Mouse (Mus musculus) heart, postnatal 14 days (tissue): Measurements from ENCODE around the gene Cpne9. TPM values are rescaled to one million over a fixed set of nuclear protein-coding genes. Genes with fewer than 3 reads are reported as not detected.
A peak's percentile ranks its signal among the peaks of the same experiment; 100 is the strongest.

Experiments used
- DNase-seq, 2 experiments: peaks; one replicate each; pipeline ENCODE4 v3.0.0; 2021 to 2022
- intact Hi-C: fragments of 180-260 bp; cut with DNase I; formaldehyde crosslinking; loops from one replicate; pipeline ENCODE4 v1.15.1; 2025
- long read RNA-seq, 2 experiments: library from polyadenylated mRNA; stranded (forward); transcript quantifications; one replicate each; pipeline ENCODE4 v2.0.0; 2021
- total RNA-seq, 2 experiments: library from RNA; stranded (reverse); gene quantifications; 2 replicates each; pipeline ENCODE4 v1.2.3; 2021

The Cpne9 gene
- under 1 TPM; 0.05 to 0.29 TPM for total RNA-seq
- long read RNA-seq, experiment 1: 0 reads
- long read RNA-seq, experiment 2: 0 reads

- intact Hi-C loops: no loop called here
- DNase-seq: peak; percentile 7 to 10
Observed at GRCm38 (mm10) chr6:113282101-113282802, at the start of gene Cpne9. TSS of gene Cpne9 (plus strand) at chr6:113282307.

DNA sequence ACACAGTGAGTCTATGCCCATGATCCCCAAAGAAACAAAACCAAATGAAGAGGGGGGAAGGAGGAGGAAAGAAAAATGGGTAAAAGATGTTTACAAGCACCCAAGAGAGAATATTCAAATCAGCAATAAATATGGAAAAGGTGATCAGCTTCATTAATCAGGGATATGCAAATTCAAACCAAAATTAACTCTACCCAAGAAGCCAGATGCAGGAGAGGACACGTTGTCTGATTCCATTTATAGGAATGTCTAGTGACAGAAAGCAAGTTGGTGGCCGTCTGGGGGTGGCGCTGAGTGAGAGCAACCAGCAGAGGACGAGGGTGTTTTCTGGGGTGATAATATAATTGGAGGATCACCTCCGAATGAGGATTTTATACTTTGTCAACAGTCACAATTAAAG, 47.0 kb upstream of the Cpne9 start:
- DNase-seq: no peak
- intact Hi-C loops: loop anchor here (5.0 kb wide), 2 partner anchors 67 to 188 kb away; partner anchors contain the start of gene Thumpd3

GRCm38 (mm10) chr6:113237542-113238270, 44.4 kb upstream of the Cpne9 start, which contains the start of gene Mtmr14:
TSS of gene Mtmr14 (plus strand) at chr6:113237843.
- DNase-seq: peak; percentile 99 to 100
- intact Hi-C loops: loop anchor here (5.0 kb wide), 2 partner anchors 65 to 190 kb away; partner anchors contain the start of gene Thumpd3

GRCm38 (mm10) chr6:113238442-113238841, 43.7 kb upstream of the Cpne9 start:
- no peak for DNase-seq
- intact Hi-C loops: loop anchor here (5.0 kb wide), 2 partner anchors 64 to 191 kb away; partner anchors contain the start of gene Thumpd3

DNA sequence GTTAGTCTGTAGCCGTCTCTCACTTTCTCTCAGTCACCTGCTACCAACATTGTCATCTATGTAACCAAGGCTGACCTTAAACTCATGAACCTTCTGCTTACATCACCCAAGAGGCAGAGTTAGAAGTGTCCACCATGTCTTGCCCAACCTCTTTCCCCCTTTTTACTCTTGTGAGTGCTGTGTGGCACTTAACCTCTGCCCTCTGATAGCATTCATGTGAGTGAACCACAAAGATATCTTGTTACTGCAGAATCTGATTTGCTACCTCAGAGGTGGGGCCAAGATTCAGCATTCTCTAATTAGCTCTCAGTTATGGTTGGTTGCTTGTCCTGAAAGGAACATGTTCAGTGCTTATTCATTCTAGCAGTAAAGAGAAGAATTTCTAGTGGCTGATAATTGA, 39.4 kb upstream of the Cpne9 start:
- DNase-seq: no peak
- intact Hi-C loops: no loop called here

GRCm38 (mm10) chr6:113245585-113245984, 36.5 kb upstream of the Cpne9 start:
- intact Hi-C loops: no loop called here
- no peak for DNase-seq

DNA sequence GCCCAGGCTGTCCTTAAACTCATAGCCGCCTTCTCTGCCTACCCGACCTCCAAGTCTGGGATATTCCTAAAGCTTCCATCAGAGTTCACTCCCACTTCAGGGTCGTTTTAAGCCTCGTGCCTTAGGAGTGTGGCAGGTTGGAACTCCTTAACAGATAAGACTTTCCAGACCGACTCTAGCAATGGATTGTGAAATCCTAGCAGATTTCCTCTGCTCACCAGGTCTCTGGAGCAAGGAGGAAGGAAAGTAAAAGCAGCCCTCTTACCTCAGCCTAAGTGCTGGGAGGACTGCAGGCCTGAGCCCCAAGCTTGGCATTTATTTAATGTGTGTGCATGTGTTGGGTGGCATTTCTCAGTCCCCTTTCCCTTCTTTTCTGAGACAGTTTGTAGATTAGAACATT, 31.3 kb upstream of the Cpne9 start:
- intact Hi-C loops: no loop called here
- DNase-seq: no peak

DNA sequence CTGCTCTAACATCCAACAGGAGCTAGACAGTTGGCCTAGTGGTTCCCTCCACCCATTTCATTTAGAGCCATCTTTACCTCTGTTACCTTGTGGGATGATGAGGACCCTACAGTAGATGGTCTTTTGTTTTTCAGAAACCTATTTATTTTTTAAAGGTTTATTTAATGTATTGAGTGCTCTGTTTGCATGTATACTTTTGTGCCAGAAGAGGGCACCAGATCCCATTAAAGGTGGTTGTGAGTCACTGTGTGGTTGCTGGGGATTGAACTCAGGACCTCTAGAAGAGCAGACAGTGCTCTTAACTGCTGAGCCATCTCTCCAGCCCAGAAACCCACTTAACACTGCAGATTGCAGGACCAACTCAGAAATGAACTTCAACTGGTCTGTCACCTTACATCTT, 30.2 kb upstream of the Cpne9 start:
- DNase-seq: no peak
- intact Hi-C loops: no loop called here

DNA sequence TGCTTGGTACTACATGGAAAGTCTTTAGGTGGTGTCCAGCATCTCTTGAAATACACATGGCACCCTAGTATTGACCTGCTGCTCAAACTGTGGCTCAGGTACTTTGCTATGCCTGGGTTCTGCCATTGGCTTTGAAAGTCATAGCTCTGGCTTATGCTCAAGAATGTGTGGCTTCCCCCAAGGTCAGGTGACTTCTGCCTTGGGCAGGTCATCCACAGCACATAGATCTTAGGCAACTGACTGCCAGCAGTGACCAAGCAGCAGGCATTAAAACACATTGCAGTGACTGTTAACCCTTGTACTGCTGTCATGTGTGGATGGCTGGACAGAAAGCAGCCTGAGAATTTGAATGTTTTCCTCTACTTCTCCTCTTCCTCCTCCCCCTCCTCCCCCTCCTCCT, 27.2 kb upstream of the Cpne9 start:
- intact Hi-C loops: no loop called here
- no peak for DNase-seq

DNA sequence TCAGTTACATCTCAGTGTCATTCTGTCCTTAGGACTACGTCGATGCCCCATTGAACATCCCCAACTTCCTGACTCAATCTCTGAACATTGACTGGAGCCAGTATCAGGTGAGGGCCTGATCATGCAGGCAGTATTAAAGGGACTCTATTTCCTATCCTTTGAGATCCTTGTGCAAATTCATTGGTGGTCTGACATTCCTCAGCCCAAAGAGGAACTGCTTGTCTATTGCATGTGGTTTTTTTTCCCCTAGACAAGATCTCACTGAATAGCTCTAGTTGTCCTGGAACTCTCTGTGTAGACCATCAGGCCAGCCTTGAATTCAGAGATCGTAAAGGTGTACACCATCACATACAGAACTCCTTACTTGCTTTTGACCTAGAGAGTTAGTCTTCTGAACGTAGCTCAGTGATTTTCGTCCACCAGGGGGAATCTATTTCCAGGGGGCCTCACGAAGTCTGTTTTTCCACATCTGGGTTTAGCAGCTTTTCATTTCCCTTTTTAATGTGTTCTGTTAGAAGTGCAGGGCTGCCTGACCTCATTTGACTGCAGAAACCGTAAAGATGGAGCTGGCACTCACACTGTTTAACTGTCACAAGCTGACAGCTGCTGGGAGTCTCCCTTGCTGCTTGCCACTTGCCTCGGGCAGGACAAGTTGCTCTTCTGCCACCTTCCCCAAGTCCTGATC, 20.8 kb upstream of the Cpne9 start:
- DNase-seq: no peak
- intact Hi-C loops: no loop called here

DNA sequence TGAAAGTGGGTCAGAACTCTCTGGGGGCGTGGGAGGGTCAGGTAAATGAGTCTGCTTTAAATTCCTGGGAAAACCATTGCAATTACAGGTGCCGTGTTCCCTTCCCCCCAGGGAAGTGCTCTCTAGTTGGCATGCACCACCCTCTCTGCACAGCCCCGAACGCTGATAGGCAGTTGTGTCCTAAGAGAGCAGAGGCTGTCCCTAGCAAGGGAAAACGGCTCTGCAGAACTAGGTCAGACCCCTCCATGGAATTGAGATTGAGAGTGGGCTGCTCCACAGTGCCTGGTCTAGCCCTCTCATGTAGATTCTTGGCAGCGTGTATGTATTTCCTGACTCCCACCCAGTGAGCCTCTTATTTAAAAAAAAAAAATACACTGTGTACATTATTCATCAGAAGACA, 18.6 kb upstream of the Cpne9 start:
- intact Hi-C loops: no loop called here
- DNase-seq: no peak

DNA sequence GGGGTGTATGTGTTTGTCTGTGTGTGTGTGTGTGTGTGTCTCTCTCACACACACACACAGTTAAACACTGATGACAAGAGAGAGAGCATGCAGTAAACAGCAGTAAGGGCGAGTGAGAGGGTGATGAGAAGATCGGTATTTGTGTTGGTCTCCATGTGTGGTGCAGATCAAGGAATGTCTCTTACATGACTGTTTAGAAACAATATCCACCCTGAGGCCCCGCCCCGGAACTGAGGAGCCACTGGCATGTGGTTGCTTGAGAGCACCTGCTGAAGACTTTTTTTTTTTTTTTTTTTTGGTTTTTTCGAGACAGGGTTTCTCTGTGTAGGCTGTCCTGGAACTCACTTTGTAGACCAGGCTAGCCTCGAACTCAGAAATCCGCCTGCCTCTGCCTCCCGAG, 17.7 kb upstream of the Cpne9 start:
- intact Hi-C loops: no loop called here
- no peak for DNase-seq

DNA sequence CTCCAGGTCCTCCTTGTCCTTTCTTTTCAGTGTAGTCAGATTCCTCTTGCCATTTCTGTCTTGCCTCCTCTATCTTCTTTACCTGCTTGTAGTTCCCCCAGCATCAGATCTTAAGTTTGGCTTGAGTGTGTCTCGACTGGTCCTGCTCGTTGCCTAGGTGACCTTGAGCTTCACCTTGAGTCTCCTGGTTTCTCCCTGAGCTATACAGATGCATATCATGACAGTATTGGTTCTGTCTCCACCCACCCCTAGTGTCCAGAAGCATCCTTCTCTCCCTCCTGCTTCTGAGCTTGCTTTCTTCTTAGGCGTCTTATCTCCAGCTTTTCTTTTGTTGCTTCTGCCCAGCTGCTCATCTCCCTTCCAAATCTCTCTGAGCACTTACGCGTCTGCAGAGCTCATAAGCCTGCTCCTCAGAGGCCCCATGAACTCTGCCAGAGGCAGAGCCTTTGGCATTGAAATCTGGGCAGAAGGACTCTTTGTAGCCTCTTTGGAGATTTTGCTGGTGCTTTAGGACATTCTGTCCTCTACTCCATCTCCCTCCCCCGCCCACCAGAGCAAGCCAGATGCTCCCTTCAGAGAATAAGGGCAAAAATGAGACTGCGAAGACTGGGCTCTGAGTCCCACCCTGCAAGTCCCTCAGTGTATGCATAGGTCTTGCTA, 15.0 kb upstream of the Cpne9 start:
- intact Hi-C loops: no loop called here

DNA sequence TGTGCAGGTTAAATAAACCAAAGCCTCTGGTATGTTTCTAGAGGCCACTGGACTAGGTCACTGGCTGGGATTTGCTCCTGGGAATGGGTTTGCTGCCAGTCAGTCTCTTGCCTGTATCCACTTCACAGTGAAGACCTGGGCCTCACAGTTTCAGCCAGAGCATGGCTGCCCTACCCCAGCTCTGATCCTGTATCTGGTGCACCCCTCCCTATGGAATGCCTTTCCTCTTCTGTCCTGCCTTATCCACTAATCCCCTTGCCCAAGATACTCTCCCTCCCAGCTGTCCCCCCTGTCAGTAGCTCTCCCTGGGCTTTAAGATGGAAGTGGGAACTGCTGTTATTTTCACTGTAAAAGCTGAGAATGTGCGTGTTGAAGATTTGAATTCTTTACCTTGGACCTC, 14.1 kb upstream of the Cpne9 start:
- no peak for DNase-seq
- intact Hi-C loops: no loop called here

More for the DNA sequence above, 15.0 kb upstream of the Cpne9 start:
- DNase-seq: no peak

DNA sequence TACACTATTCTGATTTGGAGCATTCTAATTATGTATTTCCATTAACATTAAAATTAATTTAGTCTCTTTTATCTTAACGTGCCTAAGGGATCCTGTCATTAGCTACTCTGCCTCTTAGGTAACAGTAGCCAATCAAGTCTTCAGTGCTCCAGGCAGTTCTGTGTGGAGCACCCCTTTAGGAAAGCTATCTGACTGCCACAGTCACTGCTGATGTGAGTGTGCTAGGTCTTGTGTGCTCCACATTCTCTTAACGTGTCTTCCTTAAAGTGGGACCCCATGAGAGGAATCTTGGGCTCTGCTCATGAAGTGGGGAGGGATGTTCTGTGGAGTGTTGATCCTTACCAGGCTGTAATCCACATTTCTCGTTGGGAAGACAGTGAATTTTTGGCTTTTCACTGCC, 9.7 kb upstream of the Cpne9 start:
- intact Hi-C loops: no loop called here
- DNase-seq: no peak

DNA sequence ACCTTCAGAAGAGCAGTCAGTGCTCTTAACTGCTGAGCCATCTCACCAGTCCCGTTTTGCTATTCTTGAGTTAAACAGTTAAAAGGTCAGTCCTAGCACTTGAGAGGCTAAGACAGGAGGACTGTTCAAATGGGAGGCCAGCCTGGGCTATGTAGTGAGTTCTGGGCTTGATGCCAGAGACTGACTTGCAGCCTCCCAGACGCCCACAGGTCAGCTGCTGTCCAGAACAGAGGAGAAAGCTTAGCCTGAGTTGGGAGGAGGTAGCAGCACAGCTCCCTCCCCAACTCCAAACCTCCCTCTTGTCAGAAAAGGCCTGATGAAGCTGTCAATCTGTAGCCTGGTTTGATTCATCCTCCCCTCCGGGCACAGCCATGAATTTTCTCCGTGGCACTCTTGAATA, 5.3 kb upstream of the Cpne9 start:
- intact Hi-C loops: no loop called here
- DNase-seq: no peak

GRCm38 (mm10) chr6:113281676-113282075, 431 bp upstream of the Cpne9 start:
- intact Hi-C loops: no loop called here

GRCm38 (mm10) chr6:113282969-113283368, 862 bp downstream of the Cpne9 start:
- intact Hi-C loops: no loop called here
- DNase-seq: no peak

More at GRCm38 (mm10) chr6:113281676-113282075, 431 bp upstream of the Cpne9 start:
- no peak for DNase-seq

DNA sequence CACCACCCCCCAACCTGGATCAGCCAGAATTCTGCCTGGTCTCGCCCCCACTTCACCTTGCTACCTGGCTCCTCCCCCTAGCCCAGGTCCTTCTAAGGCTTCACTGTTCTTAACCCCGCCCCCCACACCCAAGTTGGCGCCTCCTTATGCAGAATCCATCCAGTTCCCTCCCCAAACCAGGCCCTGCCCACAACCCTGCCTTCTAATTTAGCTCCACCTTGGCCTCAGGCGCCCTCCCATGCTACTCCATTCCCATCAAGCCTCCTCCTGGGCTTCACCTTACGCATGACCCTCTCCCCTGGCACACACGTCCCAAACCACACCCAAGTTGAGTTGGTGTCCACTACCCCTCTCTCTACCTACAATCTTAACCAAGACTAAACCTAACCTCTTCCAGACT, 1.4 kb downstream of the Cpne9 start:
- intact Hi-C loops: no loop called here
- DNase-seq: no peak

DNA sequence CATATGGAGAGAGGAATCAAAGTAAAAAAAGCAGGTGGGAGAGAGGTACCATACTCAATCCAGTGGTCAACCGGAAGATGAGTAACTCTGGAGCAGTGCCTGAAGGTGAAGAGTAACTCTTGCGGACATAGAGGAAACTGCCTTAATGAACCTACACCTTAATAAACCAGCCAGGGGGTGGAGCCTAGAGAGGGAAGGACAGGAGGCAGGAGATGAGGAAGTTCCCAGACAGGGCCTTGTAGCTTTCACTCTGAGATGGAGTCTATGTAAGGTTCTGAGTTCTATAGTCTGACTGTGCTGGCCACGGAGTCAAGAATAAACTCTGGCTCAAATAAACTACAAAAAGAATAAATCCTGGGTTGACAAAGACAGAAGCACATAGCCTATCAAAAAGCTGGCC, 2.8 kb downstream of the Cpne9 start:
- no peak for DNase-seq
- intact Hi-C loops: no loop called here

- DNase-seq: no peak
- intact Hi-C loops: no loop called here
Observed at GRCm38 (mm10) chr6:113286316-113286715, 4.2 kb downstream of the Cpne9 start.
